Mouse (Mus musculus): ENCODE data around the gene Eif2b4.

Gene Eif2b4

GRCm38 (mm10) chr5:31199893-31200292 lies 6.7 kb upstream of the Eif2b4 start:
- DNase-seq (ENCODE audit: low spot score in 2 of 2), result no peak

DNA sequence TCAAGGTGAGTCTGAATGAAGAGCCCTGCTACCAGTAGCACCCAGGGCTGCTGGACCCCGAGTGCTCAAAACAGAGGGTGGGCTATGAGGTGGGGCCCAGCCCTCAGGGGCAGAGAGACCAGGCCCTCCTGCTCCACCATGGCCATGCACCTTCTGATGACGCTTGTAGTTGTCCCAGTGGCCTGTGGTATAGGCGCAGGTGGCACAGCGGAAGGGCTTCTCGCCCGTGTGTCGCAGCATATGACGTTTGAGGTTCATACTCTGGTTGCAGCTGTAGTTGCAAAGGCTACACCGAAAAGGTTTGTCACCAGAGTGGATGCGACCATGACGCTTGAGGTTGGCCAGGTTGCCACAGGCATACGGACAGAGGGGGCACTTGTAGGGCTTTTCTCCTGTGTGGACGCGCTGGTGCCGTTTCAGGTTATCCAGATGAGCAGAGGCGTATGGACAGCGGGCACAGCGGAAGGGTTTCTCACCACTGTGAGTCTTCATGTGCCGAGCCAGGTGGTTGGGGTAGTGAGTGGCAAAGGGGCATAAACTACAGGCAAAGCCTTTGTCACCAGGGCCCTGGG lies 6.2 kb upstream of the Eif2b4 start:
- DNase-seq (ENCODE audit: low spot score in 2 of 2), result no peak

DNA sequence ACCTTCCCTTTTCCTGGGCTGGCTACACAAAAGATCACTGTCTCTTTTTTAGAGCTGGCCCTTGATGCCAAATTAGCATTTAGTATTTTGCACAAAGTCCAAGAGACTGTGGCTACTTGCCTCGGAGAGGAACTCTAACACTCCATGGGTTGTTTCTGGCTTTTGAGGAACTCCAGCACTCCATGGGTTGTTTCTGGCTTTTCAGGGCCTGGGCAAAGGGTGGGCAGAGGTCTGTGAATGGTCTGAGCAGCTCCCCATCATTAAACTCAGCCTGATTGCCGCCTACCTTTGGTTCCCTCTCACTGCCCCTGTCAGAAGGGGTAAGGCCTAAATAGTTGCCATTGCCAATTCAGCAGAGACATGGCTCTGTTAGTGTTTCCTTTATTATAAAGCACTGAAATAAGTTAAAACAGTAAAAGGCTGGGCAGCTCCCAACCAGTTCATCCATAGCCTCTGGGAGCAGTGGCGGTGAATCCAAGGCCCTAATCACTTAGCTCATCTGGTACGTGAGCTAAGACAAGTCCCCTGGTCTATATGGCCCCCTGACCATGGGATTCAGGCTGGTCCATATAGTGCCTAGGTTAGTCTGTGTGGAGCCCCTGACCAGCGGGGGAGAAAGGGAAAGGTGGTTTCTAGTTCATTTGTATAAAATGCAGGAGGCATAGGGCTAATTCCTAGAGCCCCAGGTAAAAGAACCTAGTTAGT lies 5.5 kb upstream of the Eif2b4 start:
- DNase-seq (ENCODE audit: low spot score in 2 of 2), result no peak

DNA sequence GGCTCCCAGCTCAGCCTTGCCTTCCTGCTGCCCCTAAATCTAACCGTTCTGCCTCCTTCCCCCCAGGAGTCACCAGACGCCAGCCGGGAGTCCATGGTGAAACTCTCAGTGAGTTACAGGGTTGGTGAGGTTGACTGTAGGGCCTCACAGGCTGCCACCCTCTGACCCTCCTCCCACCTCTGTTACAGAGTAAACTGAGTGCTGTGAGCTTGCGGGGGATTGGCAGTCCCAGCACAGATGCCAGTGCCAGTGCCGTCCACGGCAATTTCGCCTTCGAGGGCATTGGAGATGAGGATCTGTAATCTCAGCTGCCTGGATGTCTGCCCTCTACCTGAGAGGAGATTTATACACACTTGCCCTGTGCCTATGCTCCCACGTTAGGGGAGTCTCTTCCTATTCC lies 4.9 kb upstream of the Eif2b4 start:
- no peak for DNase-seq (ENCODE audit: low spot score in 2 of 2)

DNA sequence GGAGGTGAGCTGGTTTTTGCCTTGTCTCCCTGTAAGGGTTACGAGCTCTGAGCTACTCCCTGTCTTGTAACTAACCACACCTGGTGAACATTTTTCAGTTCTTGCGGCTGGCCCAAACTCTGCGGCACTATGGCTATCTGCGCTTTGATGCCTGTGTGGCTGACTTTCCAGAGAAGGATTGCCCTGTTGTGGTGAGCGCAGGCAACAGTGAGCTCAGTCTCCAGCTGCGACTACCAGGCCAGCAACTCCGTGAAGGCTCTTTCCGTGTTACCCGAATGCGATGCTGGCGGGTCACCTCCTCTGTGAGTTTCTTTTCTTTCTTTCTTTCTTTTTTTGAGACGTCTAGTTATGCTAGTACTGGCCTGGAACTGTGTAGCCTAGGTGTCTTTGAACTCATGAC lies 3.8 kb upstream of the Eif2b4 start:
- no peak for DNase-seq (ENCODE audit: low spot score in 2 of 2)

- no peak for DNase-seq (ENCODE audit: low spot score in 2 of 2)
Measured at GRCm38 (mm10) chr5:31196207-31196606, 3.0 kb upstream of the Eif2b4 start.

- DNase-seq (ENCODE audit: low spot score in 2 of 2), result no peak
Measured at GRCm38 (mm10) chr5:31195671-31196070, 2.4 kb upstream of the Eif2b4 start.

GRCm38 (mm10) chr5:31194486-31195485 lies 1.6 kb upstream of the Eif2b4 start:
- DNase-seq (ENCODE audit: low spot score in 2 of 2), result no peak

- no peak for DNase-seq (ENCODE audit: low spot score in 2 of 2)
Measured at GRCm38 (mm10) chr5:31193631-31194281, 526 bp upstream of the Eif2b4 start.

DNA sequence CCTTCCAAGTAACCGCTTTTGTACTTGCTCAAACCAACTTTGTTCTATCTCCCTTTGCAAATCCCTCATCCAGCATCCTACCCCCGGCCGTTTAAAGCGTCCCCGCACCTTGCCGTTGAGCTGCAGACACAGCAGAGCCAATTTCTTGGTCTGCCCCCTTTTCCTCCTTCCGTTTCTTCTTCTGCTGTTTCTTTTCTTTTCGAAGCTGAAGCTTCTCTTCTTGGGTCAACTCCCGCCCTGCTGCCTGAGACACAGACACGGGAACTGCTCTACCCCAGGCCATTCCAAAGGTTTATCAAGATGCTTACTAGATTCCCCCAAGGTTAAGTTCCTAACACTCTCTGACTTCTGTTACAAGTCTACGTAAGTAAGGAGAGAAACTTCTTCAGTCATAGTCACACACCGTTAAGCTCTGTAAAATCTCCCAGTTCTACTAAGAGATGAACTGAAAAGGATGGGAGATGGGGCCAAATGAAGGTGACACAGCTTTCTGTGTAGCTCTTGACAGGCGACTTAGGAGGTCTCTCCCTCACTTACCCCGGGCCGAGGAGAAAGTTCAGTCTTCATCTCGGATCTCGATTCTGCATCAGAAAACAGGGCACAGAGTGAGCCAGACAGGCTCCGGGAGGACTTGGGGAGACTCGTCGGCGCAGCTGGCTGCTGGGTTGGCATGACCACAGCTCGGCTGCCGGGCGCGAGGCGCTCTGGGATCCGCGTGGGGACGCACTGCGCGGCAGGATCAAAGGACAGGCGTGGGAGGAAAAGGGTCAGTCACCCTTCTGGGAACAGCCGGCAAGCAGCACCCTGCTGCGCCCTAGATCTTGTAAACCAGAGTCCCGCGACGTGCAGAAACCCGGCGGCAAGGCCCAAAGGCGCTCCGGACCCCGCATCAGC lies 938 bp downstream of the Eif2b4 start:
- no peak for DNase-seq (ENCODE audit: low spot score in 2 of 2)

GRCm38 (mm10) chr5:31190201-31190600 lies 3.0 kb downstream of the Eif2b4 start:
- no peak for DNase-seq (ENCODE audit: low spot score in 2 of 2)

DNA sequence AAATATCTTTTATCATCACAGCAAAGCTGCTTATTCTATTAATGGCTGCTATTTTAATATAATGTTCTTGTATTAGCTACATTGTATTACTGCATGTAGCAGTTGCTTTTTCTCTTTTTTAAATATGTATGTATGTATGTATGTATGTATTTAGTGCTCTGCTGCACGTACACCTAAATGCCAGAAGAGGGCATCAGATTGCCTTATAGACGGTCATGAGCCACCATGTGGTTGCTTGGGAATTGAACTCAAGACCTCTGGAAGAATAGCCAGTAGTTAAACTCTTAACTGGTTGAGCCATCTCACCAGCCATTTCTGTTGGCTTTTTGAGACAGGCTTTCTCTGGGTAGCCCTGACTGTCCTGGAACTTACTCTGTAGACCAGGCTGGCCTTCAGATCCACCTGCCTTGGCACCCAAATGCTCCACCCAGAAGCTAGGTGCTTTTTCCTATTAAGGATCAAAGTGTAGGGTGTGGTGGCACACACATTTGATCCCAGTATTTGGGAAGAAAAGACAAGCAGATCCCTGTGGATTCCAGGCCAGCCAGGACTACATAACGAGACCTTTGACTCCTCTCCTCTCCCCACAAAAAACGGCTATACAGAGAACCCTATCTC lies 4.9 kb downstream of the Eif2b4 start:
- no peak for DNase-seq (ENCODE audit: low spot score in 2 of 2)

DNA sequence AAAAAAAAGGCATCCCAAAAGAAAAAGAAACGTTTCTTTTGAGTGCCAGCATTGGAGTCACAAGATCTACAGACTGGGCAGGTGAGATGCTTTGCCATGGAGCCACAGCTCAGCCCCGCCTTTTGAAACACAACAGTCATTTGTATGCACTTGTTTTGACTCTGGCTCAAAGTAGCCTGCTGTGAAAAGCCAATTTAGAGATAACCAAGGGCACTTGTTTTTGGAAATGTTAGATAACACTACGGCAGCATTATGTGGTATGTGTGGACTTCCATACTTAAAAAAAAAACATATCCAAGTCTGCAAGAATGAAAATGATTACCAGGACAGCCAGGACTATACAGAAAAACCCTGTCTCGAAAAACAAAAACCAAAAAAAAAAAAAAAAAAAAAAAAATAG lies 9.6 kb downstream of the Eif2b4 start:
- DNase-seq (ENCODE audit: low spot score in 2 of 2), result no peak

- DNase-seq (ENCODE audit: low spot score in 2 of 2), result no peak
Measured at GRCm38 (mm10) chr5:31181183-31181770, 12.0 kb downstream of the Eif2b4 start.

DNA sequence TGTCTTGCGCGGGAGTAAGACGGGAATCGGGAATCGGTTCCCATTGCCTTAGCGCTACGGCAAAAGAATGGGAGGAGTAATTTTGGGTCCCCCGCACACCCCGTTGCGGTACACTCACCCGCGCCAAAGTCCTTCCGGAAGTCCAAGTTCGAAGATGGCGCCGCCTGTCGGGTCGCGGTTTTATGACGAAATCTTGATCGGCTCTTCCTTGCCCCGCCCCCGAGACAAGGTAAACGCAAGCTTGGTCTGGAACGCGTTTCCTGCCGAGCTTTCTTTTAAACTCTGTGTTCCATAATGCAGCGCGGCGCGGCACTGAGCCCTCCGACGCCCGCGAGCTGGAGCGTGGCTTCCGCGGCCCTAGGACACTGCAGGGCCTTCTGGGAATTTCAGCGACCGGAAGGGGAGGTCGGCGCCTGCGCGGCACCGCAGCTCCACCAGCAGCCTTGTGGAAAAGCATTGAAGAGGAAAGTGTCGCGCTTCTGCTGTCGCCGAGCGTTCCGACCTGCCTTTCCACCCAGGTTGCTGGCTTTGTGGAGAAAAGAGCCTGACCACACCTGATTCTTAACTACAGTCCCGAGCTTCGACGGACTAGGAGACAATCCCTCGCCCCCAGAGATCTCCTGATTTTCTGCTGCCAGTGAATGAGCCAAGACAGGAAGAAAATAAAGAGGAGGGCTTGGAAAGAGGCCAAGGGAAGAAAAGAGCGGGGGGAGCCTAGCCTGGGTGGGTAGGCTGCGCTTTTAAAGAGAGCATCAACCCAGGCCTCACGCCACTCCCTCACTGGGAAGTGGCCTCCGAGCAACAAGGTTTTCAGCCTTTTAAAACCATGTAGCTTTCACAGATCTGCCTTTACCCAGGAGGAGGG lies 13.2 kb downstream of the Eif2b4 start, which contains the start of the genes Gm29609 and Gtf3c2:
Gene Gm29609, minus strand, starts transcription at position 146 of the 865 bp plus-strand sequence.
Gene Gtf3c2, minus strand, starts transcription at position 379 of the 865 bp plus-strand sequence.
- DNase-seq (ENCODE audit: low spot score in 2 of 2), result peak; percentile 89 to 91

GRCm38 (mm10) chr5:31179301-31179765 lies 13.9 kb downstream of the Eif2b4 start:
- no peak for DNase-seq (ENCODE audit: low spot score in 2 of 2)

- no peak for DNase-seq (ENCODE audit: low spot score in 2 of 2)
Measured at GRCm38 (mm10) chr5:31168630-31169029, 24.6 kb downstream of the Eif2b4 start.

GRCm38 (mm10) chr5:31164878-31165277 lies 28.4 kb downstream of the Eif2b4 start:
- no peak for DNase-seq (ENCODE audit: low spot score in 2 of 2)

DNA sequence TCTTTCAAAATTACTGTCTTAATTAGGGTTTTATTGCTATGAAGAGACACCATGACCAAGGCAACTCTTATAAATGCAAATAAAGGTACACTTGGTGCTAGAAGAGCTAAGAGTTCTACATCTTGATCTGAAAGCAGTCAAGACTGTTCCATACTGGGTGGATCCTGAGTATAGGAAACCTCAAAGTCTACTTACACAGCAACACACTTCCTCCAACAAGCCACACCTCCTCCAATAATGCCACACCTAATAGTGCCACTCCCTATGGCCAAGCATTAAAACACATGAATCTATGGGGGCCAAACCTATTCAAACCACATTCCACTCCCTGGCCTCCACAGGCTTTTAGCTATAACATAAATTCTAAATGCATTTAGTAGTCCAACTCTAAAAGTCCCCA lies 30.8 kb downstream of the Eif2b4 start:
- no peak for DNase-seq (ENCODE audit: low spot score in 2 of 2)

Measured in urinary bladder, postnatal 36 days (tissue).